Mouse (Mus musculus) intestine, embryonic 15.5 days (tissue): ENCODE results near the gene Mesd. TPM values are rescaled to one million over a fixed set of nuclear protein-coding genes. Genes with fewer than 3 reads are reported as not detected.

Source experiments
- ATAC-seq: fragments of 200-750 bp; cut with Nextera tagmentation; 2 replicates; pipeline ENCODE4 v1.8.0; 2017; ENCODE audit warnings: moderate TSS enrichment, moderate library complexity
- H3K27ac ChIP-seq: fragments of 300-500 bp; sonication (generic); 2 replicates; pipeline ENCODE4 v1.5.1; 2015; ENCODE audit warnings: mild to moderate bottlenecking, inconsistent platforms
- H3K27me3 ChIP-seq: fragments of 300-500 bp; sonication (generic); replicated peaks from 2 replicates; pipeline ENCODE4 v1.6.1; 2015; ENCODE audit warnings: inconsistent platforms
- H3K36me3 ChIP-seq: fragments of 300-500 bp; sonication (generic); 2 replicates; pipeline ENCODE4 v1.6.1; 2015; ENCODE audit warnings: inconsistent platforms
- H3K4me1 ChIP-seq: fragments of 300-500 bp; sonication (generic); replicated peaks from 2 replicates; pipeline ENCODE4 v1.6.1; 2015; ENCODE audit warnings: inconsistent platforms
- H3K4me2 ChIP-seq: fragments of 300-500 bp; sonication (generic); replicated peaks from 2 replicates; pipeline ENCODE4 v1.6.1; 2015; ENCODE audit warnings: mild to moderate bottlenecking, inconsistent platforms
- H3K4me3 ChIP-seq: fragments of 300-500 bp; sonication (generic); replicated peaks from 2 replicates; pipeline ENCODE4 v1.5.1; 2015; ENCODE audit warnings: inconsistent platforms
- H3K9ac ChIP-seq: fragments of 300-500 bp; sonication (generic); 2 replicates; pipeline ENCODE4 v1.6.1; 2015; ENCODE audit warnings: inconsistent platforms
- H3K9me3 ChIP-seq: fragments of 300-500 bp; sonication (generic); 2 replicates; pipeline ENCODE4 v1.6.1; 2016; ENCODE audit warnings: inconsistent platforms
- WGBS: fragments of 180-500 bp; shearing (Covaris S2); methylation state at CpG from one replicate; pipeline ENCODE4 v1.1.7; 2015; 5-methylcytosine and 5-hydroxymethylcytosine counted together
- polyA plus RNA-seq: library from polyadenylated mRNA; unstranded; fragments of >200 nt; fragmentation: Nextera tagmentation; extraction: Ambion mirVana; gene quantifications from 2 replicates; pipeline ENCODE4 v1.2.1, GENCODE M21; 2015

Gene Mesd
- 91.2 and 108 TPM in 2 replicates for polyA plus RNA-seq

DNA sequence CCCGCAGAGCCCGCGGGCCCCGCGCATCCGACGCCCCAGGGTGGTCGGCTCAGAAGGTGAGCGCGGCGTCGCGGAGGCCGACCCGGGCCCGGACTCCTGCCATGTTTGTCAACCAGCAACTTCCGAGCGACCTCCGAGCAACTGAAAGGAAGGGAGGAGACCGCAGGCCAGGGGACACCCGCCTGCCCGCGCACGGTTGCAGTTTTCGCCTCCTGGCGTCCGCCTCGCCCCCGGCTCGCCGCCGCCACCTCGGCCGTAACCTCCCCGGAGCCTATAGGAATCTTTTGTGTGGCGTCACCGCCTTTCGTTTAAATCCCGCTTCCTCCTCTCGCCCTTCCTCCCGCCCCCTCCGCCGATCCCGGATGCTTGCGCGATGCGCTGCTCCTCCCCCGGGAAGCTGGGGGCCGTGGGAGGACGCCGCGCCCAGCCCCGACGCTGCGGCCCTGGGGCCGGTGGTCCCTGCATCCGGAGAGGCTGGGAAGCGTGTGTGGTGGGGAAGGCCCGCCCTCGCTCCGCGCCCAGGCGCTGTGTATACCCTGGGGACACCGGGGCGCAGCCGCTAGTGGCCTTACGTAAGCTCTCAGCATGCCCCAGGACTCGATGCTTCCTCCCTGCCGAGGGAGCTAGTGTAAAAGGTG, at the start of gene Mesd, which contains the start of gene Tlnrd1:
TSS of gene Mesd (plus strand) at position 446 of the 638 bp plus-strand sequence.
TSS of gene Tlnrd1 (minus strand) at position 285 of the 638 bp plus-strand sequence.
- Histone ChIP-seq H3K36me3 (peaks cover 5% of the 10 kb centered on the region; the same call in 1 of the 2 replicates), H3K9me3 (no peaks in the 10 kb centered on the region), H3K4me3 (peak within 1 kb of the TSS; percentile 90), H3K27me3 (no peaks in the 10 kb centered on the region), H3K4me1 (peaks cover 22% of the 10 kb centered on the region), H3K9ac (peak within 1 kb of the TSS; percentile 94), H3K4me2 (peak within 1 kb of the TSS; percentile 85), H3K27ac (peak within 1 kb of the TSS; percentile 99)
- peak; percentile 88 for ATAC-seq
- WGBS = under 1% methylated on average over 69 of the region's 69 CpGs

DNA sequence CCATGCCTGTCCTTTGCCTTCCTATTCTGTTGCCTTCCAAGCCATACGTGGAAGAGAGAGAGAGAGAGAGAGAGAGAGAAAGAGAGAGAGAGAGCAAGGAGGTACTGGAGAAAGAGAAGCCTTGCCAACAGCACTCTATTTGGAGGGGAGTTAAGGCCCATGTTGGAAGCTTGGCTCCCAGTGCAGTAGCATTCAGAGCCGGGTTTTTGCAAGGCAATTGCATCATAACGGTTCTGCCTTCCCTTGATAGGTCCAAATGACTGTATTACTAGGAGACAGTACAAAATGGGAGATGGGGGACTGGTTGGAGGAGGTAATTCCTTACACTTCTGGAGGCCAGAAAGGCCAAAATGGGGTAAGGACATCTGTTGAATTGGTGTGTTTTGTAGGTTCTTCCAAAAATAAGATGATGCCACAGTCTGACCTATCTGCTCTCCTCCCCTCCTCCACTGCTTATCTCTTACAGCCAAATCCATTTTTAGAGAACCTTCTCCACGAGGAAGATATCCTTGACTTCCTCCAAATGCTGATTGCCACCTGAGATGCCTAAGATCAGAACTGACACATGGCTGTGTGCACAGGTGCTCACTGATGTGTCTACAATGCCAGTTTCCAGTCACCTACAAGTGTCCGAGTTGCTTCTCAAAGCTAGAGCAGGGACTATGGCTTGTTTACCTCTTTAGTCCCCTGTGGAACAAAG, 45.6 kb upstream of the Mesd start:
- Histone ChIP-seq H3K4me2 (no peak overlapping the region), H3K27me3 (no peaks in the 10 kb centered on the region), H3K9ac (no peak overlapping the region), H3K27ac (no peak overlapping the region), H3K4me1 (0 out of 2 replicates have a peak, but pooled peaks cover 5% of the 10 kb centered on the region), H3K36me3 (no peaks in the 10 kb centered on the region), H3K9me3 (no peaks in the 10 kb centered on the region), H3K4me3 (no peak overlapping the region)
- no peak for ATAC-seq
- WGBS = 72% methylated on average over 5 of the region's 5 CpGs

DNA sequence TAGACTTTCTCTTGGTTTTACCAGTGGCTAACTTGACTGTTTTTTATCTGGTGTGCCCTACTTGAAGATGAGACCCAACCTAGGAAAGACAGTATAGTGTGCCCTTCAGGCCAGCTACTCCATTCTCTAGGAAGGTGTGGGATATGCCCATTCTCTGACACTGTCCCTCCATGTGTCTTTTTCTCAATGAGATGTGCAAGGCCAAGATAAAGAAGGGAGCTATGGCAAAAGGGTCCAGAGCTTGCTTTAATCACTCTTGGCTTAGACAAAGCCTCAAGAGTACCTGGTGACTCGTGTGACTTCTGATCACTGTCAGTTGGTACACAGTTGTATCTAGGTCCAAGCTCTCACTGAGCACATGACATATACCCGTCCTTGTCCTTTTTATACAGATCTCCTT, 44.2 kb upstream of the Mesd start:
- Histone ChIP-seq H3K27ac (no peak overlapping the region), H3K4me1 (0 out of 2 replicates have a peak, but pooled peaks cover 5% of the 10 kb centered on the region), H3K27me3 (no peaks in the 10 kb centered on the region), H3K36me3 (no peaks in the 10 kb centered on the region), H3K9ac (no peak overlapping the region), H3K4me3 (no peak overlapping the region), H3K4me2 (no peak overlapping the region), H3K9me3 (no peaks in the 10 kb centered on the region)
- 80% methylated on average over 2 of the region's 2 CpGs for WGBS
- no peak for ATAC-seq

DNA sequence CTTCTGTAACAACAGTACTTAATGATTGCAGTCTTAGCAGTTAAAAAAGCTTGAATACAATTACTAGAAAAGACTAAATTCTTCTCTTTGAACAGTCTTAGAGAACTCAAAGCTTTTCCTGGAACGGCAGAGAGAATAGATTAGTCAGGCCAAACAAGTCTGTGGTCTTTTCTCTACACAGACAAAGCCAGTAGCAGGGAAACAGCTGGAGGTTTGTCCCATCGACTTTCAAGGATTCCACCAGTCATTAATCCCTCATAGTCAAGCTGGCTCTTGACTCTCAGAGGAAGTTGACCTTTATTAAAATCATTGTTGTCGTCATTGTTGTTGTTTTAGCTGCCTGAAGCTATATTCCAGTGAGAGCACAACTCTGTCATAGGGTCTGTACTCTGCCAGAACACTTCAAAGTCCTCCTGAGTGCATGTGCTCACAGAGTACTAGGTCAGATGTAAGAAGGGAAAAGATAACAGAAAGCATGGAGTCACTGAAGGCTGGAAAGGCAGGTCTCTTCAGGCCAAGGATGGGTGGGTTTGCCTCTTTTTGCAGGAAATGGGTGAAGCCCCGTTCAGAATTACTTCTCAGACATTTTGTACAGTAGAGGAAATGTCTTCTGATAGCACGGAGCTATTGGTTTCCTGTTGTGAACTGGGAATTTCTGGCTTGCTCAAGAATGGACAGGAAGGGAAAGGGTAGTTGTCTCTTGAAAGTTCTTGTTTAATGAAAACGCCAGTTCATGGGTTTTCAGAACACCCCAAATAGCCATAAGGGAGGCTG, 41.6 kb upstream of the Mesd start:
- 55% methylated on average over 6 of the region's 6 CpGs for WGBS

DNA sequence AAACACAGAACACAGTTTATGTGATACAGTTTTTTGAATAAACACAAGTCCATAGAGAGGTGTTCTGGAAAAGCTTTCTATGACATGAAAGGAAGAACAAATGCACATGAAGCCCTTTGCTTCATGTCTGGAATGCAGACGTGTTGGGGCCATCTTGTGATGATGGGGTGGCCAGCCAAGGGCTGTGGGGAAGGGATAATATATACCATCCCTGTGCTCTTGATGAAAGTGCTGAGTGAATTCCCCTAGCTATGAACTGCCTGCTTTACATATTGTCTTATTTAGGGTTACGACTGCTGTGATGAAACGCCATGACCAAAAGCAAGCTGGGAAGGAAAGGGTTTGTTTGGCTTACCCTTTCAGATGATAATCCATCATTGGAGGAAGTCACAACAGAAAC, 39.5 kb upstream of the Mesd start:
- no peak for ATAC-seq
- H3K9me3 ChIP-seq = no peaks in the 10 kb centered on the region
- H3K4me1 ChIP-seq = peaks cover 22% of the 10 kb centered on the region
- H3K27me3 ChIP-seq = no peaks in the 10 kb centered on the region
- H3K4me3 ChIP-seq = no peak overlapping the region
- WGBS = 54% methylated on average over 3 of the region's 3 CpGs
- peak overlapping the region; percentile 38; the same call in 1 of the 2 replicates for H3K27ac ChIP-seq
- no peaks in the 10 kb centered on the region for H3K36me3 ChIP-seq
- no peak overlapping the region for H3K9ac ChIP-seq
- no peak overlapping the region for H3K4me2 ChIP-seq

More for the DNA sequence above, 41.6 kb upstream of the Mesd start:
- ATAC-seq = no peak
- Histone ChIP-seq H3K36me3 (no peaks in the 10 kb centered on the region), H3K27ac (peak overlapping the region; percentile 44; the same call in 1 of the 2 replicates), H3K4me2 (no peak overlapping the region), H3K27me3 (no peaks in the 10 kb centered on the region), H3K9me3 (no peaks in the 10 kb centered on the region), H3K9ac (no peak overlapping the region), H3K4me3 (no peak overlapping the region), H3K4me1 (peaks cover 16% of the 10 kb centered on the region)

DNA sequence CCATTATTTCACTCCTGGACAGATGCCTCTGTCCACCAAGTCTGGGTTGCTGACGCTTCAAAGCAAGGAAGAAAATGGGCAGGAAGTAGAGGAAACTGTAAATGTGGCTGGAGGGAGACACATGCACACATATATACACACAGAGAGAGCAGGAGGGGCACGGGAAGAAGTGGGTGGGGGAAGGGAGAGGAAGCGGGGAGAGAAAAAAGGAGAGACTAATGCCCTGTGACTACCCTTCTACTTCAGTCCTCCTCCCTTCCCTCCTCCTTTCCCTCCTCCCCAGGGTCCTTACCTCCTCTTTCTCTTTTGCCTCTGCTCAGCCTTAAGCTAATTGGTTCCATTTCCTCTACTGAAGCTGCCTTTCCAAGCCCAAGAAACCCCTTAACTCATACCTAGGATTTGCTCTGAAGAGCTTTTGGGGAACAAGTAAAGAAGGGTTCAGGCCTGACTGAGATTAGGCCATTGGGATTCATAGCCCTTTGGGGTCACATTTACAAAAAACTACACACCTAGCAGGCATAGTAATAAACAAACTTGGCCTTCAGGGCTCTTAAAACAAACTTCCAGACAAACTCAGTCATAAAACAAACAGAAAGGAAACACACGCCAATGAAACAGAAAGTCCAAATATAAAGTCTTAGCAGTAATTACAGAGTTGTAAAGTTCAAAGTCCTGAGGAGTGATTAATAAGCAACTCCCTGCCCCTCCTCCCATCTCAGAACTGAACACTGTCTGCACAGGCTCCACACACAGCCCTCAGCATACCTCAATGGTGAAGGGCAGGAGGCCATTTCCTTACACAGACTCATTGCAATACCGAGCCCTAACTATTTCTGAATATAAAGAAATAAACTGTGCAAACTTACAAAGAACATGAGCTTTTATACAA, 36.8 kb upstream of the Mesd start:
- Histone ChIP-seq H3K9me3 (no peaks in the 10 kb centered on the region), H3K36me3 (no peaks in the 10 kb centered on the region), H3K9ac (no peak overlapping the region), H3K4me3 (no peak overlapping the region), H3K27ac (peak overlapping the region; percentile 87), H3K4me1 (peaks cover 23% of the 10 kb centered on the region), H3K4me2 (peak overlapping the region; percentile 32), H3K27me3 (no peaks in the 10 kb centered on the region)
- WGBS = 14% methylated on average over 5 of the region's 5 CpGs
- ATAC-seq = peak; percentile 95

DNA sequence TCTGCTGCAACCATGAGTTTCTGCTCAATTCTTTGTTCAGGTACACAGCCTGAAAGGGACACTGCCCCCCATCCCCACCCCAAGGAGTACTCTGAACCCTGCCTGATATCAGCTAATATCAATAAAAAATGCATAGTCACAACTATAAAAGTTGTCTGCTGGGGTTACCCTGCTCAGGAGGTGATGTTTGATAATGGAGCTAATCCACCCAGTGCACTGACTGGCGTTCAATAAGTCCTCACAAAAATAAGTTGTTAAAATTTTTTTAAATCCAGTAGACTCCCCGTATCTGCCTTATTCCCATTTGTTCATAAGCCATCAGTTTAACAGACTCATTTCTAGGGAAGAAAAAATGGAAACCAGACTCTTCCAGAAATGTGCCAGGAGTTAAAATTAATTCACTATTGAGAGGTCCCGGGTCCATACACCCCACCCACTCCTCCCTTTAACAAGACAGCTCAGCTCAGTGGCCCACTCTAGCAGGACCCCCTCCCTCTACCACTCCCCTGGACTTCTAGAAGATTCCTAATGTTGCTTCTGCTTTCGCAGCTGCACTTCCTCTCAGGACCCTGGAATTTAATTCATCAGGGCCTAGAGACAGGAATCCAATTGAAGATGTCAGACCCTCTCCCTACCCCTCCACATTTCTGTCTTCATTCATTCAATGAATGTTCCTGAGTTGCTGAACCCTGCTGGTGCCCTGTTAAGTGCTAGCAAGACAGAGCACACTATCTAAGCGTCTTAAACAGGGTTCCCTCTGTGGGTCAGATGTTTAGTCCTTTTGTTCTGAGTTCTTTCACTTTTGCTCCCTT, 32.5 kb upstream of the Mesd start:
- H3K4me3 ChIP-seq = no peak overlapping the region
- H3K9ac ChIP-seq = no peak overlapping the region
- H3K4me1 ChIP-seq = peaks cover 19% of the 10 kb centered on the region
- no peaks in the 10 kb centered on the region for H3K36me3 ChIP-seq
- H3K9me3 ChIP-seq = no peaks in the 10 kb centered on the region
- no peak for ATAC-seq
- H3K4me2 ChIP-seq = no peak overlapping the region
- 47% methylated on average over 5 of the region's 5 CpGs for WGBS
- no peaks in the 10 kb centered on the region for H3K27me3 ChIP-seq
- no peak overlapping the region for H3K27ac ChIP-seq

DNA sequence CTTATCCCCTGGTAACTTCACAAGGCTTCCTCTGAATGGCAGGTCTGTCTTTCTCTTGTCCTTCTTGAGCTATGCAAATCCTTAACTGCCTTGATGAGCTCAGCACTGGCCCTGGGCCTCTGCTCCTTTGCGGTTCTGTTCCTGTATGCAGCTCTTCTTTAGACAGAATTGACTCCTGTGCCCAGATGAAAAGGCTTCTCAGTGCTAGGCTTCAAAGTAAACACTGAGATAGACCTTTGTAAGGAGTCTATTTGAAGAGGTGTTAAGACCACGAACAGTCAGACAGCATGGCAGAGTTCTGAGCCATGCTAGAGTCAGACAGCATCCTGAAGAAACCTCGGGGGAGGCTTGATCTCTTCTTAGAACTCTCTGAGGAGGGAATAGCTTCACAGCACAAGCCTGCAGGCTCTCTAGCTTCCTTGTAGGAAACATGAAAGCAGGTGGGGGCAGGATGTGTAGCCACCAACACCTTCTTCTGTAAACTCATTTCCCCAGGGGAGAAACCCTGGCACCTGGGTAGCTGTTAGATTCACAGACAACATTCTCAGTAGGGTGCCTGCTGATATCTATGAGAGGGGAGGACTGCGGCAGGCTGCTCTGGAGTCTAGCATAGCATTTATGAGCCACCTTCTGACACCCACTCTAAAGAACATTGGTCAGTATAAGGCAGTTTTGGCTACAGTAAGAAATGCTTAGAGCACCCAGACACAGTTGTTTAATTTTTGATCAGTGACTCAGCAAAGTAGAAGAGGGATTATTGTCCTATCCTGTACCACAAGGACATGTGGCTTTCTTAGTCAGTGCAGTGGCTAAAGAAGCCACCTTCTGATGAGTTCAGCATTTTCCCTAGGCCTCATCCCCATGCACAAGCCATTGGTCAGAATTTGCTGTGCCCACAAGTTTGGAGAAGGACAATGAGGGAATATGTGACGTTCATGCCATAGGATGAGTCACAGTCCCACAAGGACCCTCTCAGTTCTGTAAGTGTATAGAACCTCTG, 31.6 kb upstream of the Mesd start:
- Histone ChIP-seq H3K4me1 (peaks cover 11% of the 10 kb centered on the region; the same call in 1 of the 2 replicates), H3K9me3 (no peaks in the 10 kb centered on the region), H3K27ac (no peak overlapping the region), H3K9ac (no peak overlapping the region), H3K4me3 (no peak overlapping the region), H3K4me2 (no peak overlapping the region), H3K36me3 (no peaks in the 10 kb centered on the region), H3K27me3 (no peaks in the 10 kb centered on the region)
- WGBS = 48% methylated on average over 5 of the region's 5 CpGs
- ATAC-seq = no peak

DNA sequence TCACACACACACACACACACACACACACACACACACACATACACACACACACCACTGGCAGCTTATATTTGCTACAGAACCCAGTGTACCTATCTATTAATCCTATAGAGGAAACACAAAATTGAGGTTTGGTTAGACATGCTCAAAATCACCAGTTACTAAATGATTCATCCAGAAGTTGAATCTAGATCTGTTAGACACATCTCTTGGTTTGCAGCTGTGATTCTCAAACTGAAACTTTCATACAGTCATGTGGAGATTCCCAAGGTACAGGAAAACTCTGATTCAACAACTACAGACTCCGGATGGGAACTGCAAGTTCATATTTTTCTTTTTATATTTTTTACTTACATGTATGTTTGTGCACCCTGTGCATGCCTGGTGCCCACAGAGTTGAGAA, 29.1 kb upstream of the Mesd start:
- WGBS = 94% methylated on average over 1 of the region's 1 CpGs
- ATAC-seq = no peak

More for the DNA sequence above, 29.1 kb upstream of the Mesd start:
- H3K27ac ChIP-seq = no peak overlapping the region
- H3K4me3 ChIP-seq = no peak overlapping the region
- H3K9ac ChIP-seq = no peak overlapping the region
- H3K4me2 ChIP-seq = no peak overlapping the region
- H3K36me3 ChIP-seq = no peaks in the 10 kb centered on the region
- no peaks in the 10 kb centered on the region for H3K9me3 ChIP-seq
- peaks cover 8% of the 10 kb centered on the region; the same call in 1 of the 2 replicates for H3K4me1 ChIP-seq
- no peaks in the 10 kb centered on the region for H3K27me3 ChIP-seq
